Mouse (Mus musculus) small intestine, adult 2 months (tissue): ENCODE data around the gene Etv3.

Source experiments
- CTCF ChIP-seq: fragments of 200-500 bp; IDR thresholded peaks from 2 replicates; pipeline ENCODE4 v1.5.1; 2012; ENCODE audit warnings: low read depth, mild to moderate bottlenecking, control low read depth, inconsistent platforms, low read length, moderate library complexity, mixed read lengths; ENCODE audit not compliant: insufficient replicate concordance, insufficient read length; ENCODE audit errors: extremely low read depth
- POLR2A ChIP-seq: fragments of 200-500 bp; IDR thresholded peaks from 2 replicates; pipeline ENCODE4 v1.6.1; 2012; ENCODE audit warnings: low read depth, mild to moderate bottlenecking, control low read depth, inconsistent platforms, low read length, moderate library complexity

- no peak for TF ChIP-seq POLR2A
- TF ChIP-seq CTCF, result no peak
Observed at GRCm38 (mm10) chr3:87549908-87550307, 24.7 kb downstream of the Etv3 start.
